Mouse (Mus musculus) lung, adult 2 months (tissue): ENCODE results near the gene Nphs1.

Experiments used
- CTCF ChIP-seq: fragments of 200-500 bp; IDR thresholded peaks from 2 replicates; pipeline ENCODE4 v1.5.1; 2011; ENCODE audit warnings: mild to moderate bottlenecking, low read length, control low read depth; ENCODE audit not compliant: insufficient read depth
- POLR2A ChIP-seq: fragments of 200-500 bp; IDR thresholded peaks from 2 replicates; pipeline ENCODE4 v1.6.1; 2011; ENCODE audit warnings: low read depth, mild to moderate bottlenecking, control low read depth, low read length, borderline replicate concordance; ENCODE audit errors: extremely low read depth

- TF ChIP-seq POLR2A, result no peak
- no peak for TF ChIP-seq CTCF
Measured at GRCm38 (mm10) chr7:30412735-30413147, 45.4 kb upstream of the Nphs1 start.
